Mouse (Mus musculus): ENCODE results near the gene Gm16253.

DNA sequence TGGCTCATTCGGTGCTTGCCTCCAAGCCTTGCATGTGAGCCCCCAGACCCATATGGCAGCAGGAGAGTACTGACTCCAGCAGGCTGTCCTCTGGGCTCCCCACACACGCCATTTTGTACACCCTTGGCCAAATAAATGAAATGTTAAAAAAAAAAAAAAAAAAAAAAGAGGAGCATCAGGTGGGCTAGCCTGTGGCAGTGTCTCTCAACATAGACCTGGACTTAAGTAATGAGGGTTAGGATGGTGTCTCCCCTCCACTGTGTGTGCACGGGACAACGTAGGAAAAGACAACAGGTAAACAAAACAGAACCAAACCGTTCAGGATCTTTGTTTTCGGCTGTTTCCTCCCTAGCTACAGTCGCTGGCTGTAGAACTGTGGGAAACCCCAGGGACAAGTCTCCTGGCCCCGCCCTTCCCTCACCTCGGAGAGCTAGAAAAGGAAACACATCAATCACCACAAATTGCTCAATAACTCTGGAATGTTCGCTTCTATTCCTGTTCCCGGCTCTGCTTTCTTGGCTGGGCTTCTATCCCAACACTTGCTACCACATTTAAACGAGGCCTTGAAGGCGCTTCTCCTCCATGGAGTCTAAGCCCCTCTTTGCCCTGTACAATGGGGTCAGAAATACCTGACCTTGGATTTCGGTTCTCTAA lies 652 bp upstream of the Gm16253 start:
- TF ChIP-seq CTCF (IDR thresholded peaks at IDR 0.05; ENCODE audit: control insufficient read depth, insufficient read depth, low read length) (no peak), POLR2A (IDR thresholded peaks at IDR 0.05; ENCODE audit: borderline replicate concordance, control insufficient read depth, low read depth, low read length) (no peak)

Measured in bone marrow, adult 2 months (tissue).